Mouse (Mus musculus) cerebellum, adult 11 months (tissue): ENCODE measurements at regions not wholly inside any gene's neighbourhood (a gene's known extent, or its start where the extent isn't known, plus 50 kb on each side); places are given as distances from the start of the nearest gene placed in this dataset.

Experiments
- DNase-seq: peaks from one replicate; pipeline ENCODE4 v3.0.0; 2022

- DNase-seq = no peak
Measured at GRCm38 (mm10) chr17:81180813-81181424, 116.0 kb upstream of the Thumpd2 start.

- no peak for DNase-seq
Measured at GRCm38 (mm10) chr17:81176306-81176705, 111.4 kb upstream of the Thumpd2 start.

GRCm38 (mm10) chr17:81175877-81176276 lies 111.0 kb upstream of the Thumpd2 start:
- DNase-seq = no peak

GRCm38 (mm10) chr17:81172943-81173342 lies 108.1 kb upstream of the Thumpd2 start:
- DNase-seq = no peak

GRCm38 (mm10) chr17:81169118-81169517 lies 104.2 kb upstream of the Thumpd2 start:
- no peak for DNase-seq

- no peak for DNase-seq
Measured at GRCm38 (mm10) chr17:81150730-81151129, 85.8 kb upstream of the Thumpd2 start.

- DNase-seq = no peak
Measured at GRCm38 (mm10) chr17:81134702-81135101, 69.8 kb upstream of the Thumpd2 start.

GRCm38 (mm10) chr17:81133227-81133626 lies 68.3 kb upstream of the Thumpd2 start:
- DNase-seq = peak; percentile 31
